Mouse (Mus musculus) hindbrain, embryonic 12.5 days (tissue): ENCODE results near the gene Magi1. TPM values are rescaled to one million over a fixed set of nuclear protein-coding genes. Genes with fewer than 3 reads are reported as not detected.
A peak's percentile ranks its signal among the peaks of the same experiment; 100 is the strongest.

ENCODE experiments used
- ATAC-seq: fragments of 200-750 bp; cut with Nextera tagmentation; 2 replicates; pipeline ENCODE4 v1.8.0; 2017; ENCODE audit warnings: moderate TSS enrichment; ENCODE audit not compliant: low FRiP score
- H3K27ac ChIP-seq: fragments of 300-500 bp; sonication (generic); 2 replicates; pipeline ENCODE4 v1.5.1; 2016; ENCODE audit warnings: mild to moderate bottlenecking
- H3K27me3 ChIP-seq: fragments of 300-500 bp; sonication (generic); 2 replicates; pipeline ENCODE4 v1.6.1; 2016; ENCODE audit warnings: mild to moderate bottlenecking
- H3K36me3 ChIP-seq: fragments of 300-500 bp; sonication (generic); 2 replicates; pipeline ENCODE4 v1.6.1; 2016; ENCODE audit warnings: mild to moderate bottlenecking
- H3K4me1 ChIP-seq: fragments of 300-500 bp; sonication (generic); 2 replicates; pipeline ENCODE4 v1.6.1; 2016
- H3K4me2 ChIP-seq: fragments of 300-500 bp; sonication (generic); replicated peaks from 2 replicates; pipeline ENCODE4 v1.6.1; 2016; ENCODE audit warnings: mild to moderate bottlenecking
- H3K4me3 ChIP-seq: fragments of 300-500 bp; sonication (generic); 2 replicates; pipeline ENCODE4 v1.5.1; 2016; ENCODE audit warnings: mild to moderate bottlenecking
- H3K9ac ChIP-seq: fragments of 300-500 bp; sonication (generic); 2 replicates; pipeline ENCODE4 v1.6.1; 2016; ENCODE audit warnings: mild to moderate bottlenecking, moderate library complexity
- H3K9me3 ChIP-seq: fragments of 300-500 bp; sonication (generic); replicated peaks from 2 replicates; pipeline ENCODE4 v1.6.1; 2016; ENCODE audit warnings: mild to moderate bottlenecking
- WGBS: fragments of 180-500 bp; shearing (Covaris S2); methylation state at CpG from one replicate; pipeline ENCODE4 v1.1.7; 2016; 5-methylcytosine and 5-hydroxymethylcytosine counted together
- polyA plus RNA-seq: library from polyadenylated mRNA; unstranded; fragments of >200 nt; fragmentation: Nextera tagmentation; extraction: Ambion mirVana; gene quantifications from 2 replicates; pipeline ENCODE4 v1.2.1, GENCODE M21; 2016

The Magi1 gene
- polyA plus RNA-seq, 1 experiment from 2014 or later: 35.9 TPM

DNA sequence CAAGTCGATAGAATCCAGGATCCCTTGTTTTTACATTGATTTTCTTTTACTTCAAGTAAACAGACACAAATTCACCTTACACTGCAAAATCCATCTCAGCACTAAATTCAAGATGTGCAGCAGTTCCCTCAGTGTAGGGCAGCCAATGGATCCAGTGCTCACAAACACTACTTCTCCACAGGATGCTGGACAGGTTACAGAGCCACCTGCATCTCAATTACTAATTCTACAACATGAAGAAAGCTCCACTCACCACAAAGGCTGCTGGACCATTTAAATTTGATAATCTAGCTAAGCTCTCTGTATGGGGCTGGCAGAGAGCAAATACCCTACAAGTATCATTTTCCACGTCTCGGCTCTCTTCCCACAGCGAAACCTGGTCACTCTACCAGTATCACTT is 445.3 kb downstream of the Magi1 start:
- 83% methylated on average over 4 of the region's 4 CpGs for WGBS
- Histone ChIP-seq H3K9me3 (no peaks in the 10 kb centered on the region), H3K36me3 (no peaks in the 10 kb centered on the region), H3K4me2 (no peak overlapping the region), H3K27me3 (no peaks in the 10 kb centered on the region), H3K4me3 (no peak overlapping the region), H3K4me1 (peaks cover 13% of the 10 kb centered on the region; the same call in 1 of the 2 replicates), H3K27ac (no peak overlapping the region), H3K9ac (no peak overlapping the region)
- ATAC-seq: no peak

DNA sequence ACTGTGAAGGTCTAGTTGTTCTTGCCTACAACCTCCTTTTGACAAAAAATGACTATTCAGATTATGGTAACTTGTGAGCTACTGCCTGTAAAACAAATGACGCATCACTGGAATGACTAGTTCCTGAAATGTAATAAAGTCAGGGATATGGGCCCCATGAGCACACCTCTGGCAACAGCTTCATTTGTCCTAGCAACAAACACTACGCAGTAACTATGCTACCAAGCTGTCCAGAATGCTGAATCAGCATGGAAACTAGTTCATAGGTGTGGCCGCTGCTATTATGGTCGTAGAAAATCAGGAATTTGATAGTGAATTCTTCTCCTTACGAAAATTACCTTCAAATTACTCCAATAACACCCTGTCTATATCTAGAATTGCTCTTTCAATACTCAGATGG is 447.1 kb downstream of the Magi1 start:
- ATAC-seq: no peak
- Histone ChIP-seq H3K4me1 (peaks cover 19% of the 10 kb centered on the region; the same call in 1 of the 2 replicates), H3K27me3 (no peaks in the 10 kb centered on the region), H3K9me3 (no peaks in the 10 kb centered on the region), H3K9ac (no peak overlapping the region), H3K27ac (no peak overlapping the region), H3K4me2 (no peak overlapping the region), H3K36me3 (no peaks in the 10 kb centered on the region), H3K4me3 (no peak overlapping the region)
- WGBS: 86% methylated on average over 5 of the region's 5 CpGs

DNA sequence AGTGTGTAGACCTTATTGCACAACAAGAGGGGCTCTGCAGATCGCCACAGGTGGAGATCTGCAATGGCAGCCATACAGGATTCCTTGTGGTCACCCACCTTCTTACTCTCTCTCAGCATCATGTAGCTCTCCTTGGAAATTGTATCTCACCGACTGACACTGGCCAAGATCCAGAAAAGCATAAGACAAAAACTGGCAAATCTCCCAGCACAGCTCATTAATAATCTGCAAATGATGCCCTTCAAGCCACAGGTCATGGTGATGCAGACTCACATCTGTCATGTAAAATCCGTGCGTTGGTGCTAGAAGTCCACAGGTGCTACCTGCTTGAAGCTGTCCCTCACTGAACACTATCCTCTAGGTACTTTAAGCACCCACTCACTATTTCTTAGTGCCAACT is 448.5 kb downstream of the Magi1 start:
- H3K4me1 ChIP-seq: peaks cover 21% of the 10 kb centered on the region
- no peak overlapping the region for H3K9ac ChIP-seq
- H3K4me2 ChIP-seq: no peak overlapping the region
- H3K36me3 ChIP-seq: no peaks in the 10 kb centered on the region
- 81% methylated on average over 4 of the region's 4 CpGs for WGBS
- H3K9me3 ChIP-seq: no peaks in the 10 kb centered on the region
- H3K27ac ChIP-seq: no peak overlapping the region
- H3K4me3 ChIP-seq: no peak overlapping the region
- ATAC-seq: no peak
- no peaks in the 10 kb centered on the region for H3K27me3 ChIP-seq

DNA sequence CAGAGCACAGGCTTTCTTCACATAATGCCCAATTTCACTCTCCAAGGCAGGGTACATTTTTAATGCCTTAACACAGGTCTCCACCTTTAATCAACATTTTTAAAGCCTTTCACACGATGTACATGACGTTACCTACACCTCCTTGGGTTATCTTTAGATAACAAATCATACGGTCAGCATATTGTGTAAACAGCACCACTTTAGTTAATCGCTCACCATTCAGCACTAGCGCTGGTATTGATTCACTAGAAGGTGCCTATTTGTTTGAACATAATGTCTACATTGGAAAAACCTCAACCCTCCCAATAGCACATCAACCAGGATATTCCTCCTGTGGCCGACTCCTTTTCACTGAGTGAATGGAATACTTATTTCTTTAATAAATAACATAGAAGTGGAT is 455.5 kb downstream of the Magi1 start:
- Histone ChIP-seq H3K4me2 (no peak overlapping the region), H3K27me3 (no peaks in the 10 kb centered on the region), H3K27ac (no peak overlapping the region), H3K4me1 (peaks cover 22% of the 10 kb centered on the region), H3K9ac (no peak overlapping the region), H3K9me3 (no peaks in the 10 kb centered on the region), H3K36me3 (no peaks in the 10 kb centered on the region), H3K4me3 (no peak overlapping the region)
- 86% methylated on average over 6 of the region's 6 CpGs for WGBS
- no peak for ATAC-seq

DNA sequence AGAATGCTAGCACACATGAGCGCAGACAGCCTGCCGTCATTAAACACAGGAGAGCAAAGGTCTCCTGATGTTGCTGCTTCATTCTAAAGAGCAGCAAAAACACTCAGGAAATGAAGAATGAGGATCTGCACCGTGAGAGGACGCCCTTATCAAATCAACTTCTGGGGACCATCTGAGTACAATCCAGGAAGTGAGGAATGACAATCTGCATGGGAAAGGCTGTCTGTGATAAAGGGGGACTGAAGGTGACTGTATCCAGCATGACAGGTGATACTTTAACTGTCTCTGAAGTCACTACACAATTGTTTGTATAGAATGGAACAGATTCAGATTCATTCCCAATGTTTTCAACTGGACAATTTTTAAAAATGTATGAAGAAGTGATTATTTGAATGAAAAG is 456.8 kb downstream of the Magi1 start:
- H3K4me3 ChIP-seq: no peak overlapping the region
- H3K36me3 ChIP-seq: no peaks in the 10 kb centered on the region
- H3K27ac ChIP-seq: no peak overlapping the region
- ATAC-seq: no peak
- peaks cover 24% of the 10 kb centered on the region for H3K4me1 ChIP-seq
- no peaks in the 10 kb centered on the region for H3K27me3 ChIP-seq
- no peak overlapping the region for H3K9ac ChIP-seq
- 62% methylated on average over 4 of the region's 4 CpGs for WGBS
- no peaks in the 10 kb centered on the region for H3K9me3 ChIP-seq
- no peak overlapping the region for H3K4me2 ChIP-seq

DNA sequence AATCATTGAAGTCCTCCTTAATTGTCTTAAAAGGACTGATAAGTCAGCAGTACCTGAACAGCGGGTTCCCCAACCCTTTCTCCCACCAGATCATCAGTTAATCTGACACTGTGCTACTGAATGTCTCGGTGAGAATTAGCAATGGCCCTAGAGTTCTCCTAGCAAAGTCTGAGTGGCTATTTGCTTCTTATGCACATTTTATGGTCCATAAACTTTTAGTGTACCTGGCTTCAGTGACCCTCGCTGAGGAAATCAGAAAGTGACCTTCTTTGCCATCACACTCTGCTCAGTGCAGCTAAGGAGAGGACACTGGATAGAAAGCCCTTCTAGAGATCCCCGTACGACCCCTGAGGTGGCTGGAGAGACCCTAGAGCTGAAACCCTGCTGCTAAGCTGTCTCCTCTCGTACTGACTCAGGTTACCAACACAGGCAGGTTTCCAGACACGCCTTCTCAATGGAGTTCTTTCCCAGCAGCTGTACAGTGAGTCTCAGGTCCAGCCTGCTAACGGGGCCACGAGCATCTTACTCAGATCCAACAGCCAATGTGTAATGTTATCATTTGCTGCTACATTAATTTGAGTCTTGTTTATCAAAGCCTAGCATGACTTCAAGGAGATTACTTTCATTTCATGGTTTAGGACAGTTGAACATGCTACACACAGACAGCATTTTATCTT is 461.4 kb downstream of the Magi1 start:
- Histone ChIP-seq H3K4me3 (no peak overlapping the region), H3K36me3 (no peaks in the 10 kb centered on the region), H3K27me3 (no peaks in the 10 kb centered on the region), H3K4me2 (no peak overlapping the region), H3K27ac (peak overlapping the region; percentile 74), H3K4me1 (peaks cover 48% of the 10 kb centered on the region), H3K9ac (no peak overlapping the region), H3K9me3 (no peaks in the 10 kb centered on the region)
- 68% methylated on average over 9 of the region's 9 CpGs for WGBS
- no peak for ATAC-seq

DNA sequence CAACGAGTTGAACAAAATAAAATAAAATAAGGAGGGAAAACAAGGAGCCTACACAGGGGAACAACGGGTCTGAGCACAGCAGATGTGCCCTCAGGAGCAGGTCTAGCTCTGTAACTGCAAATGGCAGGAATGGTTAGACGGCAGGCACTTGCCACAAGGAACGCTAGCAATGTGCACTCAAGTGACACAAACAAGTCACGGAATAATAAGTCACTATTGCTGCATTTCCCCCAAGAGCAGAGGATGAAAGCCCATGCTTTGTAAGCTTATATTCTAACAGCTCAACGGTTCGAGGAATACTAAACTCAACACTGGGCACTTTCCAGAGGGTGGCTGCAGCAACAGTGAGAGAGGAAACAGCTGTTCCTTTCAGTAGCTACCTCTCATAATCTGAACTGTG is 462.2 kb downstream of the Magi1 start:
- ATAC-seq: no peak; the same call in 1 of the 2 replicates
- H3K4me1 ChIP-seq: peaks cover 48% of the 10 kb centered on the region

DNA sequence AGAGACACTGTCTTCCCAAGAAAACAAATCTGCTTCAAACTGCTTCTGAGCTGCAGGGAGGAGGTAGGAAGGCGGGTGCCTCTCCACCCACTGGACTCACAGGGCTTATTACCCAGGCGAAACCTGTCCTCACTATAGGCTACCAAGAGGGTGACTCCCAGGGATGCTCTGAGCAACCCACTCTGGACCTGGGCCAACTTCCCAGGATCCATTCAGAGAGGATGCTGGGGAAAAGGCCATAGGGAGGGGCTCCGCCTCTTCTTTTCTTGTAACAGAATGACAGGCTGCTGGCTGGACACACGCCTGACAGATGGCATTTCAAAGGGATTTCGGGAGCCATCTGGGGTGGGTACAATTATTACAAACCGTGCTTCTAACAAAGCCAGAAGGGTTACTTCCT is 463.8 kb downstream of the Magi1 start:
- Histone ChIP-seq H3K27me3 (no peaks in the 10 kb centered on the region), H3K36me3 (no peaks in the 10 kb centered on the region), H3K4me2 (peak overlapping the region; percentile 3; the same call in 1 of the 2 replicates), H3K9ac (no peak overlapping the region), H3K4me3 (no peak overlapping the region), H3K4me1 (peaks cover 61% of the 10 kb centered on the region), H3K9me3 (no peaks in the 10 kb centered on the region), H3K27ac (peak overlapping the region; percentile 74)
- ATAC-seq: peak; percentile 96
- 12% methylated on average over 6 of the region's 6 CpGs for WGBS

More for the DNA sequence above, 462.2 kb downstream of the Magi1 start:
- WGBS: 26% methylated on average over 7 of the region's 7 CpGs
- no peaks in the 10 kb centered on the region for H3K9me3 ChIP-seq
- no peak overlapping the region for H3K4me2 ChIP-seq
- H3K9ac ChIP-seq: no peak overlapping the region
- H3K27ac ChIP-seq: peak overlapping the region; percentile 74
- no peak overlapping the region for H3K4me3 ChIP-seq
- no peaks in the 10 kb centered on the region for H3K36me3 ChIP-seq
- H3K27me3 ChIP-seq: no peaks in the 10 kb centered on the region

DNA sequence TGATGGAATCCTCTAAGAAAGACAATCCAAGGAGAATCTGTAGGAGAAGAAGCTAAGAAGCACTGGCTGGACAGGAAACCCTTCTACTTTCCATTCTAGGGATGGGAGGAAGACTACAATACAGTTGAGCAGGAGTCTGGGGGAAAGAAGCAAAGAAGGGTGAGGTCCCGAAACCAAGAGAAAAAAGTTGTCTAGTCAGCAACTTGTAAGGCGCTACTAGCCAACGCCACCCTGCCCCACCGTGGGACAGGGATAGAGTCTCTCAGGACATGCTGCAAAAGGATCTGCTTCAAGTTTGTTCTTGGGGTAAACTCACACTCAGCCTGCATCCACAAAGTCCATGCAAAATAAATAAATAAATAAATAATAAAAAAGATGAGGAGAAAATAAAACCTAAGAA is 464.4 kb downstream of the Magi1 start:
- Histone ChIP-seq H3K27me3 (no peaks in the 10 kb centered on the region), H3K4me2 (no peak overlapping the region), H3K27ac (peak overlapping the region; percentile 74; the same call in 1 of the 2 replicates), H3K36me3 (no peaks in the 10 kb centered on the region), H3K9ac (no peak overlapping the region), H3K4me3 (no peak overlapping the region), H3K4me1 (peaks cover 61% of the 10 kb centered on the region), H3K9me3 (no peaks in the 10 kb centered on the region)
- no peak for ATAC-seq
- 89% methylated on average over 4 of the region's 4 CpGs for WGBS

DNA sequence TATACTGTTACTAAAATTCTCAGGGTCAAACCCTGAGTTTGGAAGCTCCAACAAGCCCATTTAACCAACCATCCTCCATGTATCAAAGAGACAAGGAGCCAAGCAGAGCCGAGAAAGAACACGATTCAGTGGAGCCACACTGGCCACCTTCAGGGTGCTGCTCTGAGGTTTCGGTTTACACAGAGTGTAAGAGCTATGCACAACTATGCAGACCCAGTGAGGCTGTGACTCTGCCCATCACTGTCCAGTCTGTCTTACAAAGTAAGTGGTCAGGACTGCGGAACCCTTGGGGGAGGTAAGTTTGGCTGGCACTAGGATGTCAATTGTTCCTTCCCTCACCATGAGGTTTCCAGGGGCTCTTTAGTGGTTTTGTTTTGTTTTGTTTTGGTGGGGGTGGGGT is 465.2 kb downstream of the Magi1 start:
- H3K4me2 ChIP-seq: no peak overlapping the region
- H3K4me3 ChIP-seq: no peak overlapping the region
- H3K27ac ChIP-seq: no peak overlapping the region
- H3K9me3 ChIP-seq: no peaks in the 10 kb centered on the region
- H3K4me1 ChIP-seq: peaks cover 61% of the 10 kb centered on the region
- no peak for ATAC-seq
- no peaks in the 10 kb centered on the region for H3K27me3 ChIP-seq
- no peaks in the 10 kb centered on the region for H3K36me3 ChIP-seq
- H3K9ac ChIP-seq: no peak overlapping the region
- WGBS: 53% methylated on average over 4 of the region's 4 CpGs

DNA sequence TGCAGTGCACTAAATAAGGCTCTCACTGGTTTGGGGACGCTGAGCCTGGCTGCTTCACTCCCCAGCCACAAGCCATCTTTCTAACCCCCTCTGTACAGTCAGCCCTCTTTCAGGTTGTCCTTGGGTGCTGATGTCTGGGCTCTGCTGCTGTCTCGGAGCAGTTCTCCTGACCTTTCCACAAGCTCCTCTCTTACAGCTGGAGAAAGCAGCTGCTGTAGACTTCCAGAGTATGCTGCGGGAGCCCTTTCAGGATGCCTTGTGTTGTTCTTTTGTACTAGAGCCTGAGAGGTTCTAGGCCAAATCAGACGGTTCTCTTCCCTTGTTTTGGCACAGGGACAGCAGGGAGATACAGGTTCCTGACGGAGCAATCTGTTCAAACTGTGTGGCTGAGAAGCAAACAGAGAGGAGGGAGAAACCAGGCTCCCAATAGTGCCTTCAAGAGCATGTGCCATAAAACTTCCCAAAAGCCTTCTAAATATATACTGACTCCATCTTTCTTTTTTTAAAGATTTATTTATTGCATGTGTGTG is 478.2 kb downstream of the Magi1 start:
- 73% methylated on average over 5 of the region's 5 CpGs for WGBS
- H3K27ac ChIP-seq: no peak overlapping the region

DNA sequence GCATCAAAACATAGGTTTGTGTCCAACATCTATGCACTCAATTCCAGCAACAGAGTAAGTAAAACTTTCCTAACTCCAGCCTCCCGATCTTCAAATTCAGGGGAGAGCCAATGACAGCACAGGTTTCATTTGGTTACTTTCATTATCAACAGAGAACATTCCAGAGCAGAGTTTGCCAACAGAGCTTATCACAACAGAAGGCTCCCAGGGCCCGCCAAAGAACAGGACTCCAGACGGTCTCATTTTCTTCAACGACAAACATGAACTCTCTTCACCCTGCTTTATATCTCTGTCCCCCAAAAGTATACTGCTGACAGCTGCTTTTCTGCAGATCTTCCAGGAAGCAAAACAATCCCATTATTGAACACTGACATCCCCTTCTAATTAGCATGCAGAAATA is 481.3 kb downstream of the Magi1 start:
- no peak overlapping the region for H3K9ac ChIP-seq
- H3K9me3 ChIP-seq: no peaks in the 10 kb centered on the region
- 42% methylated on average over 4 of the region's 4 CpGs for WGBS
- no peak for ATAC-seq
- H3K4me2 ChIP-seq: no peak overlapping the region
- no peak overlapping the region for H3K27ac ChIP-seq
- H3K4me3 ChIP-seq: no peak overlapping the region
- no peaks in the 10 kb centered on the region for H3K36me3 ChIP-seq
- H3K4me1 ChIP-seq: peaks cover 23% of the 10 kb centered on the region
- H3K27me3 ChIP-seq: no peaks in the 10 kb centered on the region

More for the DNA sequence above, 478.2 kb downstream of the Magi1 start:
- Histone ChIP-seq H3K4me1 (peaks cover 25% of the 10 kb centered on the region), H3K4me3 (no peak overlapping the region), H3K9ac (no peak overlapping the region), H3K9me3 (no peaks in the 10 kb centered on the region), H3K36me3 (no peaks in the 10 kb centered on the region), H3K4me2 (no peak overlapping the region), H3K27me3 (no peaks in the 10 kb centered on the region)
- ATAC-seq: no peak

DNA sequence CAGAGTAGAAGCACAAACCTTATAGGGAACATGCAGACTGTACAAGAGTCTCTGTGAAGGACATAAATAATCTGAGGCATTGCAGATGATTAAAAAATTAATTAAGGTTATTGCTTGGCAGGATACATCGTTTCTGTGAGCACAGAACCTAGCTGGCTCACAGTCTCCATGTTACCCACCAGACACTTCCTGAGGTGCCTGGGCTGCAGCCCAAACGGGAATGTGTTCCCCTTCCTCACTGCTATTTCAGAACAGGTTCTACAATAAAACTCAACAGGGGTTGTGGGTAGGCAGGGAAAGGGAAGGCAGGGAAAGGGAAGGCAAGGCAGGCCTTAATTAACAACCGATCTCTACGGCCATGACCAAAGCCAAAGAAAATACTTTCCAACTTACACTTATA is 483.3 kb downstream of the Magi1 start:
- no peaks in the 10 kb centered on the region for H3K27me3 ChIP-seq
- no peak overlapping the region for H3K27ac ChIP-seq
- no peak overlapping the region for H3K9ac ChIP-seq
- ATAC-seq: no peak
- 77% methylated on average over 4 of the region's 4 CpGs for WGBS
- peaks cover 15% of the 10 kb centered on the region for H3K4me1 ChIP-seq
- no peaks in the 10 kb centered on the region for H3K36me3 ChIP-seq
- no peak overlapping the region for H3K4me3 ChIP-seq
- H3K4me2 ChIP-seq: no peak overlapping the region
- H3K9me3 ChIP-seq: no peaks in the 10 kb centered on the region
